Mouse (Mus musculus) liver, embryonic 16.5 days (tissue): ENCODE measurements around the gene Kng1. TPM values are rescaled to one million over a fixed set of nuclear protein-coding genes. Genes with fewer than 3 reads are reported as not detected.

ENCODE experiments used
- ATAC-seq: fragments of 200-750 bp; cut with Nextera tagmentation; 2 replicates; pipeline ENCODE4 v1.8.0; 2017; ENCODE audit warnings: low read depth, mild to moderate bottlenecking, moderate number of reproducible peaks, moderate library complexity
- H3K27ac ChIP-seq: fragments of 300-500 bp; sonication (generic); 2 replicates; pipeline ENCODE4 v1.5.1; 2014; ENCODE audit warnings: mild to moderate bottlenecking, low read length
- H3K27me3 ChIP-seq: fragments of 300-500 bp; sonication (generic); 2 replicates; pipeline ENCODE4 v1.6.1; 2014; ENCODE audit warnings: low read depth, low read length, mixed read lengths; ENCODE audit not compliant: control insufficient read depth, insufficient read depth
- H3K36me3 ChIP-seq: fragments of 300-500 bp; sonication (generic); 2 replicates; pipeline ENCODE4 v1.6.1; 2014; ENCODE audit warnings: mild to moderate bottlenecking; ENCODE audit not compliant: control insufficient read depth, insufficient read depth
- H3K4me1 ChIP-seq: fragments of 300-500 bp; sonication (generic); 2 replicates; pipeline ENCODE4 v1.6.1; 2014; ENCODE audit warnings: low read depth, low read length, mixed read lengths; ENCODE audit not compliant: control insufficient read depth
- H3K4me2 ChIP-seq: fragments of 300-500 bp; sonication (generic); 2 replicates; pipeline ENCODE4 v1.6.1; 2014; ENCODE audit warnings: low read depth, low read length, mixed read lengths
- H3K4me3 ChIP-seq: fragments of 300-500 bp; sonication (generic); 2 replicates; pipeline ENCODE4 v1.5.1; 2014; ENCODE audit warnings: low read depth, mild to moderate bottlenecking, low read length
- H3K9ac ChIP-seq: fragments of 300-500 bp; sonication (generic); 2 replicates; pipeline ENCODE4 v1.6.1; 2014; ENCODE audit warnings: low read depth, low read length
- H3K9me3 ChIP-seq: fragments of 300-500 bp; sonication (generic); replicated peaks from 2 replicates; pipeline ENCODE4 v1.6.1; 2016; ENCODE audit warnings: low read length; ENCODE audit not compliant: control insufficient read depth
- WGBS: fragments of 180-500 bp; shearing (Covaris S2); extraction: QIAGEN DNeasy Blood & Tissue Kit; methylation state at CpG from one replicate; pipeline ENCODE4 v1.1.7; 2014; ENCODE audit not compliant: insufficient replicate concordance; 5-methylcytosine and 5-hydroxymethylcytosine counted together
- microRNA-seq: library from miRNA; unstranded; fragments of <30 nt; microRNA quantifications from one replicate; pipeline ENCODE4, GENCODE M21; 2016
- polyA plus RNA-seq: library from polyadenylated mRNA; unstranded; fragments of >200 nt; fragmentation: Nextera tagmentation; extraction: Ambion mirVana; gene quantifications from 2 replicates; pipeline ENCODE4 v1.2.1, GENCODE M21; 2015

The Kng1 gene
- polyA plus RNA-seq, 1 experiment from 2014 or later = 1,294 TPM

DNA sequence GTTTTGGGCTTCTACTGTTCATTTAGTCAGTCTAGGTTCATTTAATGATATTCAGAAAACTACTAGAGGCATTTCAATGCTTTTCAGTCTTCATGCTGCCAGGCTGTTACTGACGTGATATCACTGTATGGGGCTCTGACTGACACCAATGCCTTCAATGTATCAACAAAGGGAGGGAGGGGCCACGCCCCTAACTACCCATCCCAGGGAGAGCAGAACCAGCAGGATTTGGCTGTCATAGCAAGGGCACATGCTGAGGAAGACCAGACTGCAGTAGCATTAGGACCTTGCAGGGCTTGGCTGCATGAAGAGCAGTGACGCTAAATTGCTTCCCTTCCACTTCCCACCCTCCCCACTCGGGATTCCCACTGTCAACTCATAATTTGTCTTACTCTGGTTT, 59.5 kb downstream of the Kng1 start:
- Histone ChIP-seq H3K9me3 (no peaks in the 10 kb centered on the region), H3K9ac (no peak overlapping the region), H3K27ac (no peak overlapping the region), H3K4me3 (no peak overlapping the region), H3K4me2 (no peak overlapping the region), H3K36me3 (peaks cover 57% of the 10 kb centered on the region), H3K4me1 (no peaks in the 10 kb centered on the region; the same call in 1 of the 2 replicates), H3K27me3 (no peaks in the 10 kb centered on the region)
- ATAC-seq = no peak
- 59% methylated on average over 4 of the region's 4 CpGs for WGBS

DNA sequence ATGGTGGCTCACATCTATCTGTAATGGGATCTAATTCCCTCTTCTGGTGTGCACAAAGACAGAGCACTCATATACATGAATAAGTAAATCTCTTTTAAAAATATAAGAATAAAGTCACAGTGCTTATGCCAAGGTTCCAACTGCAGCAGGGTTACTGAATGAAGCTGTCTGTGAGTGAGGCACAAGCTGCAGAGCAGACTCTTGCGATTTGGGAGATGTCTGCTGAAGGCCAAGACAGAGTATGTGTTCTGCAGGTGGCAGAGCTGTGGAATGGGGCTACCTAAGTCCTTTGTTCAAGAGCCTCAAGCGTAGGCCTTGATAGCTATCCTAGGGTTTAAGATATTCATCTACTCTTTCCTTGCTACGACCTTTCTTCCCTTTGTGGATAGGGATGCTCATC, 64.8 kb downstream of the Kng1 start:
- Histone ChIP-seq H3K4me2 (no peak overlapping the region), H3K4me1 (peaks cover 4% of the 10 kb centered on the region), H3K36me3 (peaks cover 41% of the 10 kb centered on the region), H3K27me3 (no peaks in the 10 kb centered on the region), H3K27ac (no peak overlapping the region), H3K4me3 (no peak overlapping the region), H3K9me3 (no peaks in the 10 kb centered on the region), H3K9ac (no peak overlapping the region)
- ATAC-seq = no peak
- 77% methylated on average over 3 of the region's 3 CpGs for WGBS

DNA sequence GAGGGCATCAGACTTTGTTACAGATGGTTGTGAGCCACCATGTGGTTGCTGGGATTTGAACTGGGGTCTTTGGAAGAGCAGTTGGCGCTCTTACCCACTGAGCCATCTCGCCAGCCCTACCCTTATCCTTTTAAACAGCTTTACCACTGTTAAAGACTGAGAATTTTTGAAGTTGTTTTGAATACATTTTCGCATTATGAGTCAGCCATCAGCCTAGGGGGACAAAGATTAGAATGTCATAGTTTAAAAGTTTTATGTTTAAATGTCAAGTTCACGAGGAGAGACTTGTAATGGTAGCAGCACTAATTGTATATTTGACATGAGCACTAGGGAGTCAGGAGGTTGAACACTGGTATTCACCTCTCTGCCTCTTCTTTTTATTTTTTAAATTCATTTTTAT, 65.4 kb downstream of the Kng1 start:
- no peak overlapping the region for H3K4me3 ChIP-seq
- peaks cover 38% of the 10 kb centered on the region for H3K36me3 ChIP-seq
- H3K4me1 ChIP-seq = peaks cover 4% of the 10 kb centered on the region
- H3K27ac ChIP-seq = no peak overlapping the region
- 88% methylated on average over 4 of the region's 4 CpGs for WGBS
- H3K9ac ChIP-seq = no peak overlapping the region
- no peak overlapping the region for H3K4me2 ChIP-seq
- no peak for ATAC-seq
- no peaks in the 10 kb centered on the region for H3K27me3 ChIP-seq
- no peaks in the 10 kb centered on the region for H3K9me3 ChIP-seq

DNA sequence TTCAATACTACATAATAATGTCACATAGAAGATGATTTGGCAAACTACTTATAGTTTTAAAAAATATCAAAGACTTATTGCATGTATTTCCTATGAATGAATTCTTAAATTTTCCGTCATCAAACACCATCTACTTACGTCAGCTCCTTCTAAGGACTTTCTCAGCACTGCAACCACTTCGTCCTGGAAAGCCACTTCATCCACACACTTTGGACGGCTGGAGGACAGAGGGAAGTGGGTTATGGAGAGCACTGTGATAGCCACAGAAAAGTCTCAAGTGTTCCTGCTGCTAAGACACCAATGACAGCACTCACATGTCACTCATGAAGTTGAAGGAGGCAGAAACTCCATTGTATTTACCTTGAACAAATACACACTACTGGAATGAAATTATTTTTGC, 66.7 kb downstream of the Kng1 start:
- no peak for ATAC-seq
- no peak overlapping the region for H3K4me2 ChIP-seq
- no peak overlapping the region for H3K27ac ChIP-seq
- WGBS = 80% methylated on average over 4 of the region's 4 CpGs
- H3K4me3 ChIP-seq = no peak overlapping the region
- H3K4me1 ChIP-seq = peaks cover 10% of the 10 kb centered on the region
- peaks cover 32% of the 10 kb centered on the region for H3K36me3 ChIP-seq
- no peak overlapping the region for H3K9ac ChIP-seq
- H3K27me3 ChIP-seq = no peaks in the 10 kb centered on the region
- no peaks in the 10 kb centered on the region for H3K9me3 ChIP-seq

DNA sequence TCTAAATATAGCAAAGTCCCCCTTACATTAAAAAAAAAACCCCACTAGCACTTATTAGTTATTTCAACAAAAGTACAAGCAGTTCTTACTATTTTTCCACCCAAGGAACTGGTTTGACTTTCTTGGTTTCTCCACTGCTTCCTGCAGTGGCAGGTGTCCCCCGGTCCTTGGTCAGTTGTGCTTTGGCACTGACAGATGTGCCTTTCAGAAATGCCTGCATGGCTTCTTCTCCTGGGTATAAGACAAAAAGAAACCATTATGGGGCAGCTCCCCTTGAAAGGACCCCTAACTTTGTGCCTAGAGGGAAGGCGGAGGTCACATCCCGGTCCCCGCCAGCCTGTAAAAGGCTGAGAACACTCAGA, 69.6 kb downstream of the Kng1 start:
- H3K36me3 ChIP-seq = peaks cover 15% of the 10 kb centered on the region
- peak; percentile 16 for ATAC-seq
- peak overlapping the region; percentile 77 for H3K4me3 ChIP-seq
- H3K4me2 ChIP-seq = peak overlapping the region; percentile 82
- H3K9me3 ChIP-seq = no peaks in the 10 kb centered on the region
- no peaks in the 10 kb centered on the region for H3K27me3 ChIP-seq
- H3K27ac ChIP-seq = peak overlapping the region; percentile 96
- H3K9ac ChIP-seq = peak overlapping the region; percentile 85
- WGBS = 0% methylated on average over 4 of the region's 4 CpGs
- peaks cover 10% of the 10 kb centered on the region for H3K4me1 ChIP-seq

DNA sequence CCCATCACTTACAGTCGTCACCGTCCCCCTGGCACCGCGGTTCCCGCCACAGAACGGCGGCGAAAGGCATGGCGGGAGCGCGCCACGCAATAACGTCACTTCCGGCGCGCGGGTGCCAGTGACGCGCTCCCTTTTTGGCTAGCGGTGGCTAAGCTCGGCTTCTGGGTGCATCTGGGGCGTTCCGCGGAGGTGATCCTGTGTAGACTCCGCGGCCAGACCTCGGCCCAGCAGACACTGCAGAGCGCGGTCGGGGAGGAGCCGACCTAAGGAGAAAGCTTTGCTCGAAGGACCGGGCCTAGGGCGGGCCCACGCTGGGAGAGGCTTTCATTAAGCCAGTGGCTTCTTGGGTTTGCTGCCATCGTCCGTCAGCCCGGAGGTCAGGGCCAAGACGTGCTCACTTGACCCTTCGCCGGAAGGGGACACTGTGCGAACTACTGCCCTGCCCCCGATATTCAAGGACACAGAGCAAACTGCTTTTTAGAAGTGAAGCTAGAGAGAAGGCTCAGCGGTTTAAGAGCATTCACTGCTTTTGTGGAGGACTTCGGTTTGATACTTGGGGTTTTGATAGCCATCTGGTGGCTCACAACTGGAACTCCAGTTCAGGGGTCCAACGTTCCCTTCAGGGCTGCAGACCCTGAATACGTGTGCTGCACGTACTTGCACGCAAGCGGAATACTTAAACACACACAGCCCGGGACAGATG, 70.2 kb downstream of the Kng1 start, which contains the start of gene Rfc4:
Gene Rfc4 (minus strand): TSS at position 65 of the 703 bp plus-strand sequence.
- H3K27me3 ChIP-seq = no peaks in the 10 kb centered on the region
- H3K27ac ChIP-seq = peak within 1 kb of the TSS; percentile 96
- ATAC-seq = peak; percentile 95
- H3K9ac ChIP-seq = peak within 1 kb of the TSS; percentile 85
- H3K9me3 ChIP-seq = no peaks in the 10 kb centered on the region
- peak within 1 kb of the TSS; percentile 77 for H3K4me3 ChIP-seq
- peak within 1 kb of the TSS; percentile 82 for H3K4me2 ChIP-seq
- under 1% methylated on average over 51 of the region's 51 CpGs for WGBS
- H3K4me1 ChIP-seq = peaks cover 10% of the 10 kb centered on the region
- H3K36me3 ChIP-seq = peaks cover 11% of the 10 kb centered on the region

DNA sequence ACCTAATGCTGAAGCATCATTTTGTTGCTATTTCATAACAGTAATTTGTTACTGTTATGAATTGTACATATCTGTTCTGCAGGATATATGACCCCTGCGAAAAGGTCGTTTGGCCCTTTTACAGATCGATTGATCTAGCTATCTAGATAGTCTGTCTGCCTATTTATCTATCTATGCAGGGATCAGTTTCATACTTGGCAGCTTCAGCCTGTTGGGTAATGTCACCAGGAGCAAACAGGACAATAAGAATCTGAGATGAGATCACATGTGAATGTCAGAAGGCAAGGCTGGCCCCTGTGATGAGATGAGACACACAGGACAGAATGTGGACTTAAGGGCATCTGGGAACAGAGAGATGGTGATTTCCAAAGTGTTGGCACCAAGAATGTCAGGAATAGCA, 72.6 kb downstream of the Kng1 start:
- no peaks in the 10 kb centered on the region for H3K36me3 ChIP-seq
- H3K4me3 ChIP-seq = no peak overlapping the region
- WGBS = 83% methylated on average over 3 of the region's 3 CpGs
- no peaks in the 10 kb centered on the region for H3K27me3 ChIP-seq
- no peaks in the 10 kb centered on the region for H3K9me3 ChIP-seq
- no peak overlapping the region for H3K27ac ChIP-seq
- H3K9ac ChIP-seq = no peak overlapping the region
- ATAC-seq = no peak
- no peak overlapping the region for H3K4me2 ChIP-seq
- H3K4me1 ChIP-seq = peaks cover 10% of the 10 kb centered on the region

Small RNA genes lying within 50 kb of the gene (microRNA-seq; reads per million reads assigned to microRNA genes)
- gene Gm49346 = not detected

Other genes starting within 250 kb of the Kng1 start
- not detected in 2 replicates for gene Crygs, start 246.3 kb upstream of the Kng1 start, polyA plus RNA-seq
- 27.2 and 27.3 TPM in 2 replicates for gene Tbccd1, start 200.2 kb upstream of the Kng1 start, polyA plus RNA-seq
- gene Dnajb11, start 200.0 kb upstream of the Kng1 start, polyA plus RNA-seq = 50.7 and 54.4 TPM in 2 replicates
- gene Ahsg, start 166.6 kb upstream of the Kng1 start, polyA plus RNA-seq = 5,304 and 6,290 TPM in 2 replicates
- gene Fetub, start 139.5 kb upstream of the Kng1 start, polyA plus RNA-seq = 15.3 and 19.3 TPM in 2 replicates
- gene Hrg, start 106.8 kb upstream of the Kng1 start, polyA plus RNA-seq = 6.4 and 9.0 TPM in 2 replicates
- gene Kng2, start 28.4 kb upstream of the Kng1 start, polyA plus RNA-seq = 109 and 122 TPM in 2 replicates
- 57.0 and 58.0 TPM in 2 replicates for gene Eif4a2, start 49.6 kb downstream of the Kng1 start, polyA plus RNA-seq
- gene Rfc4, start 69.9 kb downstream of the Kng1 start, polyA plus RNA-seq = 104 and 124 TPM in 2 replicates
- not detected in 2 replicates for gene Adipoq, start 88.7 kb downstream of the Kng1 start, polyA plus RNA-seq
- gene St6gal1, start 166.9 kb downstream of the Kng1 start, polyA plus RNA-seq = 16.7 and 21.1 TPM in 2 replicates